Mouse (Mus musculus) C2C12 (cell line): ENCODE measurements at regions not wholly inside any gene's neighbourhood (a gene's known extent, or its start where the extent isn't known, plus 50 kb on each side); places are given as distances from the start of the nearest gene placed in this dataset.

ENCODE experiments used
- CEBPB ChIP-seq: IDR thresholded peaks from one replicate; pipeline ENCODE4 v1.6.1; 2011; ENCODE audit warnings: low read depth, mild to moderate bottlenecking, control low read depth, moderate library complexity
- CTCF ChIP-seq: IDR thresholded peaks from one replicate; pipeline ENCODE4 v1.5.1; 2011; ENCODE audit not compliant: control insufficient read depth, insufficient read depth, insufficient read length
- MYOG ChIP-seq: IDR thresholded peaks from one replicate; pipeline ENCODE4 v1.6.1; 2011; ENCODE audit not compliant: control insufficient read depth, insufficient read length; ENCODE audit errors: extremely low read depth

DNA sequence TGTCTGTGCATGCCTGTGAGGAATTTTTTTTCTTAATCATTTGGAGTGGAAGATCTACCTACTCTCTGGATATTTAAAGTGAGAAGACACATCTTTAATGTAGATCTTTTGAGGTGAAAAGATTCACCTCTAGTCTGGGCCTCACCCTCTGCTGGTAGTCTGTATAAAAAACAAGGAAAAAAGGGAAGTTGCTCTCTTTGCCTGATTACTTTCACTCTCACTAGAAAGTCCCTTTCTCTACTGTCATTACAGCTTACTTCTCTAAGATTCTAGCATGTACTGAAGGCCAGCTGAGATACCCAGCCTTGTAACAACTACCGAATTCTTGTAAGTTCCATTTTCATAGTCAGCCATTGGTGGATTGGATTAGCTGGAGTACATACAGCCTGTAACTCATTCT lies 3791.9 kb downstream of the 9330182O14Rik start:
- no peak for TF ChIP-seq MYOG
- TF ChIP-seq CTCF: no peak
- TF ChIP-seq CEBPB: no peak
